Mouse (Mus musculus): ENCODE results near the gene Ptprn2. TPM values are rescaled to one million over a fixed set of nuclear protein-coding genes. Genes with fewer than 3 reads are reported as not detected.

The Ptprn2 gene
- polyA plus RNA-seq, 1 experiment from 2014 or later: 0.25 TPM

GRCm38 (mm10) chr12:117115254-117115865, 629.8 kb downstream of the Ptprn2 start:
- no peak overlapping the region for H3K4me3 ChIP-seq (replicated peaks)
- no peak overlapping the region for H3K4me2 ChIP-seq
- no peak overlapping the region for H3K9ac ChIP-seq (replicated peaks)
- no peaks in the 10 kb centered on the region for H3K9me3 ChIP-seq
- ATAC-seq (ENCODE audit: insufficient number of reproducible peaks, insufficient read depth, low FRiP score, low TSS enrichment, low read depth): no peak
- no peaks in the 10 kb centered on the region for H3K36me3 ChIP-seq
- no peaks in the 10 kb centered on the region for H3K4me1 ChIP-seq (replicated peaks)
- WGBS: 54% methylated on average over 10 of the region's 10 CpGs
- no peaks in the 10 kb centered on the region for H3K27me3 ChIP-seq
- H3K27ac ChIP-seq: no peak overlapping the region

- H3K9me3 ChIP-seq: no peaks in the 10 kb centered on the region
- no peaks in the 10 kb centered on the region for H3K27me3 ChIP-seq
- H3K9ac ChIP-seq (replicated peaks): no peak overlapping the region
- no peaks in the 10 kb centered on the region for H3K4me1 ChIP-seq (replicated peaks)
- H3K4me3 ChIP-seq (replicated peaks): no peak overlapping the region
- WGBS: 85% methylated on average over 3 of the region's 3 CpGs
- no peak for ATAC-seq (ENCODE audit: insufficient number of reproducible peaks, insufficient read depth, low FRiP score, low TSS enrichment, low read depth)
- H3K4me2 ChIP-seq: no peak overlapping the region
- H3K27ac ChIP-seq: no peak overlapping the region
- no peaks in the 10 kb centered on the region for H3K36me3 ChIP-seq
Measured at GRCm38 (mm10) chr12:117127078-117127477, 641.6 kb downstream of the Ptprn2 start.

GRCm38 (mm10) chr12:117127485-117127884, 642.0 kb downstream of the Ptprn2 start:
- H3K4me1 ChIP-seq (replicated peaks): no peaks in the 10 kb centered on the region
- no peaks in the 10 kb centered on the region for H3K27me3 ChIP-seq
- no peak overlapping the region for H3K4me3 ChIP-seq (replicated peaks)
- no peaks in the 10 kb centered on the region for H3K9me3 ChIP-seq
- no peak for ATAC-seq (ENCODE audit: insufficient number of reproducible peaks, insufficient read depth, low FRiP score, low TSS enrichment, low read depth)
- 90% methylated on average over 6 of the region's 6 CpGs for WGBS
- no peaks in the 10 kb centered on the region for H3K36me3 ChIP-seq
- no peak overlapping the region for H3K9ac ChIP-seq (replicated peaks)
- no peak overlapping the region for H3K4me2 ChIP-seq
- H3K27ac ChIP-seq: no peak overlapping the region

GRCm38 (mm10) chr12:117132095-117132494, 646.6 kb downstream of the Ptprn2 start:
- Histone ChIP-seq H3K36me3 (no peaks in the 10 kb centered on the region), H3K4me2 (no peak overlapping the region), H3K4me3 (replicated peaks) (no peak overlapping the region), H3K27ac (no peak overlapping the region), H3K27me3 (peaks cover 5% of the 10 kb centered on the region), H3K9me3 (no peaks in the 10 kb centered on the region), H3K4me1 (replicated peaks) (no peaks in the 10 kb centered on the region), H3K9ac (replicated peaks) (no peak overlapping the region)
- WGBS: 19% methylated on average over 2 of the region's 2 CpGs
- 0 out of 2 replicates have a peak, but pooled peaks have one; percentile 66 for ATAC-seq (ENCODE audit: insufficient number of reproducible peaks, insufficient read depth, low FRiP score, low TSS enrichment, low read depth)

- H3K27ac ChIP-seq: no peak overlapping the region
- H3K9ac ChIP-seq (replicated peaks): no peak overlapping the region
- WGBS: 74% methylated on average over 5 of the region's 5 CpGs
- ATAC-seq (ENCODE audit: insufficient number of reproducible peaks, insufficient read depth, low FRiP score, low TSS enrichment, low read depth): no peak
- H3K9me3 ChIP-seq: no peaks in the 10 kb centered on the region
- no peaks in the 10 kb centered on the region for H3K36me3 ChIP-seq
- H3K4me3 ChIP-seq (replicated peaks): no peak overlapping the region
- H3K27me3 ChIP-seq: peaks cover 8% of the 10 kb centered on the region
- H3K4me2 ChIP-seq: no peak overlapping the region
- H3K4me1 ChIP-seq (replicated peaks): no peaks in the 10 kb centered on the region
Measured at GRCm38 (mm10) chr12:117135205-117135604, 649.7 kb downstream of the Ptprn2 start.

GRCm38 (mm10) chr12:117136472-117137010, 651.0 kb downstream of the Ptprn2 start:
- H3K27me3 ChIP-seq: peaks cover 8% of the 10 kb centered on the region
- ATAC-seq (ENCODE audit: insufficient number of reproducible peaks, insufficient read depth, low FRiP score, low TSS enrichment, low read depth): no peak
- H3K36me3 ChIP-seq: no peaks in the 10 kb centered on the region
- H3K4me1 ChIP-seq (replicated peaks): no peaks in the 10 kb centered on the region
- 57% methylated on average over 5 of the region's 5 CpGs for WGBS
- no peak overlapping the region for H3K4me2 ChIP-seq
- H3K9me3 ChIP-seq: no peaks in the 10 kb centered on the region
- no peak overlapping the region for H3K9ac ChIP-seq (replicated peaks)
- no peak overlapping the region for H3K27ac ChIP-seq
- H3K4me3 ChIP-seq (replicated peaks): no peak overlapping the region

- Histone ChIP-seq H3K4me2 (no peak overlapping the region), H3K27ac (no peak overlapping the region), H3K9me3 (no peaks in the 10 kb centered on the region), H3K4me1 (replicated peaks) (no peaks in the 10 kb centered on the region), H3K4me3 (replicated peaks) (no peak overlapping the region), H3K9ac (replicated peaks) (no peak overlapping the region), H3K36me3 (no peaks in the 10 kb centered on the region), H3K27me3 (peaks cover 16% of the 10 kb centered on the region)
- ATAC-seq (ENCODE audit: insufficient number of reproducible peaks, insufficient read depth, low FRiP score, low TSS enrichment, low read depth): no peak
- WGBS: 77% methylated on average over 4 of the region's 4 CpGs
Measured at GRCm38 (mm10) chr12:117140901-117141300, 655.4 kb downstream of the Ptprn2 start.

GRCm38 (mm10) chr12:117141394-117141793, 655.9 kb downstream of the Ptprn2 start:
- no peak for ATAC-seq (ENCODE audit: insufficient number of reproducible peaks, insufficient read depth, low FRiP score, low TSS enrichment, low read depth)
- 81% methylated on average over 6 of the region's 6 CpGs for WGBS

GRCm38 (mm10) chr12:117149176-117149575, 663.7 kb downstream of the Ptprn2 start:
- ATAC-seq (ENCODE audit: insufficient number of reproducible peaks, insufficient read depth, low FRiP score, low TSS enrichment, low read depth): no peak
- Histone ChIP-seq H3K4me2 (no peak overlapping the region), H3K36me3 (no peaks in the 10 kb centered on the region), H3K27me3 (peaks cover 58% of the 10 kb centered on the region), H3K9ac (replicated peaks) (no peak overlapping the region), H3K27ac (no peak overlapping the region), H3K9me3 (no peaks in the 10 kb centered on the region), H3K4me1 (replicated peaks) (peaks cover 36% of the 10 kb centered on the region), H3K4me3 (replicated peaks) (no peak overlapping the region)
- WGBS: 15% methylated on average over 7 of the region's 7 CpGs

More at GRCm38 (mm10) chr12:117141394-117141793, 655.9 kb downstream of the Ptprn2 start:
- H3K4me1 ChIP-seq (replicated peaks): no peaks in the 10 kb centered on the region
- no peak overlapping the region for H3K4me2 ChIP-seq
- no peak overlapping the region for H3K4me3 ChIP-seq (replicated peaks)
- no peak overlapping the region for H3K9ac ChIP-seq (replicated peaks)
- no peaks in the 10 kb centered on the region for H3K36me3 ChIP-seq
- no peaks in the 10 kb centered on the region for H3K9me3 ChIP-seq
- peaks cover 15% of the 10 kb centered on the region for H3K27me3 ChIP-seq
- H3K27ac ChIP-seq: no peak overlapping the region

GRCm38 (mm10) chr12:117150611-117151395, 665.3 kb downstream of the Ptprn2 start:
- Histone ChIP-seq H3K4me2 (peak overlapping the region; percentile 52), H3K9ac (replicated peaks) (no peak overlapping the region), H3K4me1 (replicated peaks) (peaks cover 51% of the 10 kb centered on the region), H3K27ac (no peak overlapping the region), H3K36me3 (no peaks in the 10 kb centered on the region), H3K9me3 (no peaks in the 10 kb centered on the region), H3K27me3 (peaks cover 71% of the 10 kb centered on the region), H3K4me3 (replicated peaks) (peak overlapping the region; percentile 31)
- ATAC-seq (ENCODE audit: insufficient number of reproducible peaks, insufficient read depth, low FRiP score, low TSS enrichment, low read depth): no peak
- 6% methylated on average over 33 of the region's 33 CpGs for WGBS

GRCm38 (mm10) chr12:117151611-117152010, 666.1 kb downstream of the Ptprn2 start:
- Histone ChIP-seq H3K4me1 (replicated peaks) (peaks cover 56% of the 10 kb centered on the region), H3K9me3 (no peaks in the 10 kb centered on the region), H3K27ac (no peak overlapping the region), H3K27me3 (peaks cover 73% of the 10 kb centered on the region), H3K9ac (replicated peaks) (no peak overlapping the region), H3K4me2 (peak overlapping the region; percentile 52; the same call in 1 of the 2 replicates), H3K4me3 (replicated peaks) (peak overlapping the region; percentile 31; the same call in 1 of the 2 replicates), H3K36me3 (no peaks in the 10 kb centered on the region)
- ATAC-seq (ENCODE audit: insufficient number of reproducible peaks, insufficient read depth, low FRiP score, low TSS enrichment, low read depth): no peak
- WGBS: 8% methylated on average over 6 of the region's 7 CpGs

Measured in limb, embryonic 12.5 days (tissue).